Mouse (Mus musculus) intestine, postnatal 0 days (tissue): ENCODE data around the gene Nell2. TPM values are rescaled to one million over a fixed set of nuclear protein-coding genes. Genes with fewer than 3 reads are reported as not detected.

Experiments
- ATAC-seq: fragments of 200-750 bp; cut with Nextera tagmentation; 2 replicates; pipeline ENCODE4 v1.8.0; 2017; ENCODE audit warnings: mild to moderate bottlenecking, moderate TSS enrichment, moderate library complexity
- H3K27ac ChIP-seq: fragments of 300-500 bp; sonication (generic); 2 replicates; pipeline ENCODE4 v1.5.1; 2014; ENCODE audit warnings: mild to moderate bottlenecking, low read depth, low read length, moderate library complexity
- H3K27me3 ChIP-seq: fragments of 300-500 bp; sonication (generic); replicated peaks from 2 replicates; pipeline ENCODE4 v1.6.1; 2014; ENCODE audit warnings: low read length, mixed read lengths; ENCODE audit not compliant: control insufficient read depth, insufficient read depth
- H3K36me3 ChIP-seq: fragments of 300-500 bp; sonication (generic); 2 replicates; pipeline ENCODE4 v1.6.1; 2014; ENCODE audit warnings: mild to moderate bottlenecking, moderate library complexity; ENCODE audit not compliant: control insufficient read depth, insufficient read depth
- H3K4me1 ChIP-seq: fragments of 300-500 bp; sonication (generic); replicated peaks from 2 replicates; pipeline ENCODE4 v1.6.1; 2014; ENCODE audit warnings: antibody characterized with exemption, low read length, mixed read lengths; ENCODE audit not compliant: control insufficient read depth, insufficient read depth
- H3K4me2 ChIP-seq: fragments of 300-500 bp; sonication (generic); replicated peaks from 2 replicates; pipeline ENCODE4 v1.6.1; 2014; ENCODE audit warnings: low read depth, mild to moderate bottlenecking, moderate library complexity
- H3K4me3 ChIP-seq: fragments of 300-500 bp; sonication (generic); 2 replicates; pipeline ENCODE4 v1.5.1; 2014; ENCODE audit warnings: low read depth, low read length
- H3K9ac ChIP-seq: fragments of 300-500 bp; sonication (generic); 2 replicates; pipeline ENCODE4 v1.6.1; 2014; ENCODE audit warnings: mild to moderate bottlenecking, low read depth, low read length
- H3K9me3 ChIP-seq: fragments of 300-500 bp; sonication (generic); 2 replicates; pipeline ENCODE4 v1.6.1; 2016; ENCODE audit warnings: mixed run types; ENCODE audit not compliant: control insufficient read depth
- CTCF ChIP-seq: sonication (generic); IDR thresholded peaks from 2 replicates; pipeline ENCODE4 v1.5.1; 2016; ENCODE audit warnings: low read depth, mild to moderate bottlenecking, control low read depth, antibody characterized with exemption, moderate library complexity
- WGBS: fragments of 180-500 bp; shearing (Covaris S2); extraction: QIAGEN DNeasy Blood & Tissue Kit; methylation state at CpG from one replicate; pipeline ENCODE4 v1.1.7; 2014; 5-methylcytosine and 5-hydroxymethylcytosine counted together
- polyA plus RNA-seq: library from polyadenylated mRNA; unstranded; fragments of >200 nt; fragmentation: Nextera tagmentation; extraction: Ambion mirVana; gene quantifications from 2 replicates; pipeline ENCODE4 v1.2.1, GENCODE M21; 2015

Nell2 gene
- polyA plus RNA-seq, 1 experiment from 2014 or later: 4.9 TPM

GRCm38 (mm10) chr15:95444586-95444985, 83.8 kb downstream of the Nell2 start:
- no peak overlapping the region for H3K4me3 ChIP-seq
- H3K4me2 ChIP-seq: no peak overlapping the region
- H3K27me3 ChIP-seq: no peaks in the 10 kb centered on the region
- no peaks in the 10 kb centered on the region for H3K36me3 ChIP-seq
- no peaks in the 10 kb centered on the region for H3K9me3 ChIP-seq
- H3K4me1 ChIP-seq: no peaks in the 10 kb centered on the region
- H3K9ac ChIP-seq: no peak overlapping the region
- no peak for ATAC-seq
- 81% methylated on average over 11 of the region's 11 CpGs for WGBS
- no peak overlapping the region for H3K27ac ChIP-seq
- no peak for TF ChIP-seq CTCF

- H3K9ac ChIP-seq: no peak overlapping the region
These were observed 90.6 kb downstream of the Nell2 start for GRCm38 (mm10) chr15:95437740-95438139.

GRCm38 (mm10) chr15:95436261-95436660, 92.1 kb downstream of the Nell2 start:
- no peaks in the 10 kb centered on the region for H3K27me3 ChIP-seq
- H3K36me3 ChIP-seq: no peaks in the 10 kb centered on the region
- 88% methylated on average over 1 of the region's 1 CpGs for WGBS
- H3K4me2 ChIP-seq: no peak overlapping the region
- H3K4me1 ChIP-seq: no peaks in the 10 kb centered on the region
- no peak overlapping the region for H3K27ac ChIP-seq
- no peak for TF ChIP-seq CTCF
- no peak for ATAC-seq
- no peak overlapping the region for H3K4me3 ChIP-seq
- no peak overlapping the region for H3K9ac ChIP-seq
- no peaks in the 10 kb centered on the region for H3K9me3 ChIP-seq

More at GRCm38 (mm10) chr15:95437740-95438139, 90.6 kb downstream of the Nell2 start:
- no peak overlapping the region for H3K4me3 ChIP-seq
- WGBS: 91% methylated on average over 4 of the region's 4 CpGs
- H3K4me2 ChIP-seq: no peak overlapping the region
- no peak for TF ChIP-seq CTCF
- H3K27ac ChIP-seq: no peak overlapping the region
- no peak for ATAC-seq
- H3K36me3 ChIP-seq: no peaks in the 10 kb centered on the region
- no peaks in the 10 kb centered on the region for H3K4me1 ChIP-seq
- H3K9me3 ChIP-seq: no peaks in the 10 kb centered on the region
- no peaks in the 10 kb centered on the region for H3K27me3 ChIP-seq

GRCm38 (mm10) chr15:95431156-95431799, 97.1 kb downstream of the Nell2 start:
- 59% methylated on average over 13 of the region's 13 CpGs for WGBS
- no peaks in the 10 kb centered on the region for H3K27me3 ChIP-seq
- no peaks in the 10 kb centered on the region for H3K4me1 ChIP-seq
- H3K9ac ChIP-seq: no peak overlapping the region
- H3K36me3 ChIP-seq: no peaks in the 10 kb centered on the region
- H3K4me2 ChIP-seq: no peak overlapping the region
- no peak for ATAC-seq
- no peak overlapping the region for H3K27ac ChIP-seq
- H3K4me3 ChIP-seq: no peak overlapping the region
- no peak for TF ChIP-seq CTCF
- H3K9me3 ChIP-seq: no peaks in the 10 kb centered on the region

- no peak overlapping the region for H3K4me2 ChIP-seq
- H3K36me3 ChIP-seq: no peaks in the 10 kb centered on the region
- no peak overlapping the region for H3K4me3 ChIP-seq
- WGBS: 94% methylated on average over 8 of the region's 8 CpGs
- H3K9me3 ChIP-seq: no peaks in the 10 kb centered on the region
- no peaks in the 10 kb centered on the region for H3K27me3 ChIP-seq
- no peak overlapping the region for H3K27ac ChIP-seq
- H3K9ac ChIP-seq: no peak overlapping the region
- no peak for TF ChIP-seq CTCF
- no peaks in the 10 kb centered on the region for H3K4me1 ChIP-seq
- no peak for ATAC-seq
These were observed 98.4 kb downstream of the Nell2 start for GRCm38 (mm10) chr15:95430000-95430399.

- TF ChIP-seq CTCF: no peak
- Histone ChIP-seq H3K4me1 (no peaks in the 10 kb centered on the region), H3K9ac (no peak overlapping the region), H3K27ac (no peak overlapping the region), H3K27me3 (no peaks in the 10 kb centered on the region), H3K4me2 (no peak overlapping the region), H3K4me3 (no peak overlapping the region), H3K9me3 (no peaks in the 10 kb centered on the region), H3K36me3 (no peaks in the 10 kb centered on the region)
- ATAC-seq: no peak
- WGBS: 73% methylated on average over 7 of the region's 7 CpGs
These were observed 100.2 kb downstream of the Nell2 start for GRCm38 (mm10) chr15:95428003-95428663.
